Mouse (Mus musculus): Measurements from ENCODE around the gene Stoml1.

DNA sequence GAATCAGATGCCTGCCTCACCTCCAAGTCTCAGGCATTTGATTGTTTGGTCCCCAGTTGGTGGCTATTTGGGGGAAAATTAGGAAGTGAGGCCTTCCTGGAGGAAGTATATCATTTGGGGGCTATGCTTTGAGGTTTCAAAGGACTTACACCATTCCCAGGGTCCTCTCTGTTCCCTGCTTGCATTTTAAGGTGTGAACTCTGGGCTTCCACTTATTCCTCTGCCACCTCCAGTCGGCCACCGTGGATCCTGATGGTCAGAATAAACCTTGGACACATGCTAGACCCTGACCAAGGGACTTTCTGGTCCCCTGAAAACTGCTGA, 42.7 kb upstream of the Stoml1 start:
- no peak for TF ChIP-seq POLR2A (IDR thresholded peaks at IDR 0.05; ENCODE audit: extremely low read depth, insufficient read depth, low read length)
- no peak for TF ChIP-seq CTCF (IDR thresholded peaks at IDR 0.05; ENCODE audit: low read depth, low read length)
